Mouse (Mus musculus) A20 (cell line): Measurements from ENCODE around the gene Fam111a.
A peak's percentile ranks its signal among the peaks of the same experiment; 100 is the strongest.
"Not testable (repeated sequence)": the region's sequence is repeated elsewhere in the genome, so short reads cannot be mapped to it uniquely, and the experiment has no call there.

Source experiments
- DNase-seq: peaks from one replicate; pipeline ENCODE4 v3.0.0-alpha.2; 2011; ENCODE audit warnings: low read depth, low spot score

The Fam111a gene

DNA sequence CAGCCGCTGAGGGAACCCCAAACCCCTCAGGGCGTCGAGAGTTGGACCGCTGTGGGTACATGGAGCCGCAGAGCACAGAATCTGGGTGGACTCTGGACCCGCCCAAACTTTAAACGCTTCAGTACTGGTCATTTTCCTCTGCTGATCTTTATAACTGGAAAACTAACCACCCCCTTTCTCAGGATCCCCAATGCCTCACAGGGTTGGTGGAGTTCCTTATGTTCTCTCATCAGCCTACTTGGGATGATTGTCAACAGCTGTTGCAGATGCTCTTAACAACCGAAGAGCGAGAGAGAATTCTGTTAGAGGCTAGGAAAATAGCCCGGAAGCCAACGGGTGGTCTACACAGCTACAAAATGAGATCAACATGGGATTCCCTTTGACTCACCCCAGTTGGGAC, at the start of gene Fam111a:
TSS of gene Fam111a (plus strand) at position 301 of the 400 bp plus-strand sequence.
- not testable (repeated sequence) for DNase-seq

DNA sequence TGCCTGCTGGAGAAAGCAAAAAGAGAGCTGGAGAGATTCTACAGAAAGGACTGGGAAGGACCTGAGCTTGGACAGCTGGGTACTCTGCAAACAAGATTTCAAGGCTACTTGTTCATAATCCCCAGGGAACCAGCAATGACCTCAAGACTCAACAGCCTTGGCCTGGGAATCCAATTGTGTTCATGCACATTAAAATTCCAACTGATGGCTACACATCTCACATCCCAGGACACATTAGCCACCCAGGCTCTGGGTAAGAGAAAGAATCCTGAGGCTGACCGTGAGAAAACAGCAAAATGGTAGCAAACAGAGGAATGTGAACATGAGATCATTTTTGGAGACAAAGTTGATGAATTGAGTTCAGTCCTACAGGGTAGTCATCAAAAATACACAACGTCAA, 49.3 kb upstream of the Fam111a start:
- DNase-seq: no peak

DNA sequence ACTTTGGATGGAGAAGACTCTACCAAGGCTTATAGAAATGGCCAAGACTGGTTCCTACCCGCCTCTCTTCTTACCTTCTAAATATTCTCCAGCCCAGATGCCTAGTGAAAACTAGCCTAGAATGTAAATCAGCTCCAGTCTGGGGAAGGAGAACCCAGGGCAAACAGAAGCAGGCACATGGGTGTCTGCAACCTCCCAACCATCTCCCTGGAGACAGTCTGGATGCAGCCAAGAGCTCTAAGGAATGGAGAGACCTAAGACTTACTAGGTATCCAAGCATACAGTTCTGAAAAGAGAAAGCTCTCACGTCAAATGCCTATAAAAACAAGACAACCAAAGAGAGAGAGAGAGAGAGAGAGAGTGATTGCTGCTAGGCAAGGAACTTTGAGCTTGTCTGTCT, 47.6 kb upstream of the Fam111a start:
- DNase-seq: no peak

DNA sequence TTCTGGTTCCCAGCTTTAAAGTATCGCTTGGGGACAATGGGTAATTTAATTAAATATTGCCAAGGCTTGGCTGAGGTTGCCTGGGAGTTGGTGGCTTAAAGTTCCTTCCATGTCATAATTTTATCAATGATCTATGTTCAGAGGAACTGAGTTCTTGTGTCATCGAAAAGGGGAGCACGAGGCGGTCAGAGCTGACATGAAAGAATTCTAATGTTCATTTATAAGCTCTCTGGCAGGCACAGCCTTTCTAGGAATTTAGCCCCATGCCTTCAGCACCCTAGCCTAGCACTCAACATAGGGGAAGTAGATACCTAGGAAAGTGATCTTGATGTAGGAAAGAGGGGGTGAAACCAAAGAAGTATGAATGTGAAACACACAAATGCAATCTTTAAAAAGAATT, 47.2 kb upstream of the Fam111a start:
- no peak for DNase-seq

DNA sequence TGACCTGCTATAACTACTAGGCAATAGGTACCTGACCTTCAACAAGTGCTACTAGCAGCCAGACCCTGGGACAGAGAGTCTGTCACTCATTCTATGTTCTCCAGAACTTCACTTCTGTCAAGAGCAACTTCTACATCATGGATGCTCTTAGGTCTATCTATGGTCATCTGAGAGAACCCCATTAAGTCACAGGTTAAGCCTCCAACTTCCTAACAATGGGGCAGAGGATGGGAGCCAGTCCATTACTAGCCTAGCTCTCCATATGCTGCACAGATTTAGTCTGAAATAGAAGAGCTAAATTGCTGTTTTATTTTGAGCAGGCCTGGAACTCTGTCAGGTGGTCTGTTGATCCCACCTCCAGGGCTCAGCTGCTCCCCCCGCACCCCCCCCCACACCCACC, 46.6 kb upstream of the Fam111a start:
- DNase-seq: no peak

DNA sequence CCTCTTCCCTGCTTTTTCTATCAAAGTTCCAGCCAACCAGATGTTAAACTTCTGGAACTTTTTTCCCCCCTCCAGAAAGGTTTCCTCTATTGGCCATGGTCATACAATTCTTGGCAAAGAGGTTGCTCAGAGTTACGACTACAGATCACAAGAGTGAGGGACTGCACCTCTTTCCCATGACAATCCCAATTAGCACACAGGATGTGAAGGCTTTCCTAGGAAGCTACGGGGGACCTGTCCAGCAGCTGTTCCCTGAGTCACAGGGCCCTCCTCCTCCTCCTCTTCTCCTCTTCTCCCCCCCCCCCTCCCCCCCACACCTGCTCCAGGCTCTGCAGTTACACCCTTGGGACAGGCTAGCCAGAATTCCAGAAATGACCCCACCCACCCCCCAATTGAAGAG, 46.1 kb upstream of the Fam111a start:
- no peak for DNase-seq

DNA sequence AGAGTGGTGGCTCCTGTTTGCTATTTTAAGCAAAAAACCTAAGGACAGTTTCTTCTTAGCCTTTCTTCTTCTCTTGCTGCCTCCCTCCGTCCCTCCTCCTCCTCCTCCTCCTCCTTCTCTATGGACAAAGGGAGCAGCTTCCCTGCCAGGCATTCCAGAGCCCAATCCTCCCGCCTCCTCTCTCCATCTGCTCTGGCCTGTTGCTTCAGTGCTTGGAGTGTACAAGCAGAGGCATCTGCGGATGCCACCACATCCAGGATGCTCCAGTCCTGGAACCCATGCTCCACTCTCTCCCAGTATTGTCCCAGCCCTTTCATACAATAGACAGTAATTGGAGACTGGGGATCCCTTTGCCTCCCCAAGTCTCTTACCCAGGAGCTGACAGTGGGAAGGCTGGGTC, 45.4 kb upstream of the Fam111a start:
- no peak for DNase-seq

DNA sequence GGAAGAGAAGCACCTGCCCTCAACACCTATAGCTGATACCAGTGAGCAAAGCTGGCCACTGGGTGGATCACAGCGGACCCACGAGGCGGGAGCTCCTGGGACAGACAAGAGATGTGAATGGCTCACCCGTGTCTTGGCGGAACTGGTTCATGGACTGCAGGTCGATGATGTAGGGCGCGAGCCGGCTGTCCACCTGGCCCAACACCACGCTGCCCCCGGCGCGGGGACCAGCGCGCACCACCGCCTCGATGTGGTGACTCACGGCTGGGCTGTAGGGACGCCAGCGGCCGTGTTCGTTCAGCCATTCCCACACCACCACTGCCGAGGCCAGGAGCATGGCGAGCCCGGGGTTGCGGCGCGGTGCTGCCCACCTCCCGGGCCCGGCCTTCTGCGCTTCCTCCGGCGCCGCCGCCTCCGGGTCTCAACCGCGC, 44.6 kb upstream of the Fam111a start:
- DNase-seq: peak; percentile 54

DNA sequence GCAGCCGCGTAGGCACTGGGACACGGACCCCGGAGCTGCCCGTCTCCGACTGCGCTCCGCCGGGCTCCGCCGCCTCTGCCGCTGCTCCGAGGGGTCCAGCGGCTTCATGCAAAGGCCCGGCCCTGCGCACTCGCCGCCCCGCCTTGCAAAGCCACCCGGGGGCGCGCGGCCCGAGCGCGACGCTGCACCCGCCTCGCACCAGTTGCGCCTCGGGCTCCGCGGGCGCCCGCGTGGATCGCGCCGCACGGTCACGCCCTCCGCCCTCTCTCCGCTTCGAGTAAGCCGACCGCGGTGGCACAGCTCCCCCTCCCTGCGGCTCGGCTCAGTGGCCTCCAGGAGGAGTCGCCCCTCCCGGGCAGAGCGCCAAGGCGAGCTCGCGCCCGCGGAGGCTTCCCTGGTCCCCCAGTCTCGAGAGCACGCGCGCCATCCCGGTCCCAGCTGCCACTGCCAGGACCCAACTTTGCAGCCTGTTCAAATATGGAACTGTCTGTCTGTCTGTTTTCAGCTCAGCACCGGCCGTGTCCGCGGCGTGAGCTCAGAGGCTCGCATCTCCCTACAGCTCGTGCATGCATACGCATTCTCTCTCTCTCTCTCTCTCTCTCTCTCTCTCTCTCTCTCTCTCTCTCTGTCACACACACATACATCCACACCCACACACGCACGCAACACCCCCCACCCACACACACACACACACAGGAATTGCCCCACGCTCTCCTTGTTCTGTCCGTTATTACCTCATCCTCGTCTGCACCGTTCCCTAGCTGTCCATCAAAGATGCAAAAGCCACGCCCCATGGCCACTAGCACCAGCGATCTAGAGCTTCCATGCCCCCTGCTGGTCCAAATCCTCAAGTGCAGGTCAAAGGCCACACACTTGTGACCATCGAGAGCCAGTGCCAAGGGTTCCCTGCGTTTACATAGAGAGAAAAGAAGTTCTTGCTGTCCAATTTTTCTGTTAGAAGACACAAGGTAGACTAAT, 43.9 kb upstream of the Fam111a start, which contains the start of gene Dtx4:
TSS of gene Dtx4 (minus strand) at position 85 of the 978 bp plus-strand sequence.
- peak; percentile 97 for DNase-seq

DNA sequence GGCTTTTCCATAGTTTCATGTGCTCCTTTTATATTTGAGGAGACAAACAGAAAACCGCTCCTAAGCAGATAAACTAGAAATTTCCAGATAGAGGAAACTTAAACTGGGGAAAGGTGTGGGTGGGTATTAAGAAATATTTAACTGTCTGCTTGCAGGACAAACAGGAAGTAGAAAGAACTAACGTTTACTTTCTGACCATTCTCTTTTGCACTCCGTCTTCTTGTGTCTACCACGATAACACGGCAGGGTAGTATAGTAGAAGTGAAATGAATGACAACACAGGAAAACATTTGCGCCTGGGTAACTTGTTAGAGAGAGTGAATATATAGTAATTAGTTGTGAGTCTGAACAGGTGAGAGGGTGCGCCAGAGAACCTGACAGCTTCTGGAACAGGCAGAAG, 42.8 kb upstream of the Fam111a start:
- DNase-seq: peak; percentile 61

DNA sequence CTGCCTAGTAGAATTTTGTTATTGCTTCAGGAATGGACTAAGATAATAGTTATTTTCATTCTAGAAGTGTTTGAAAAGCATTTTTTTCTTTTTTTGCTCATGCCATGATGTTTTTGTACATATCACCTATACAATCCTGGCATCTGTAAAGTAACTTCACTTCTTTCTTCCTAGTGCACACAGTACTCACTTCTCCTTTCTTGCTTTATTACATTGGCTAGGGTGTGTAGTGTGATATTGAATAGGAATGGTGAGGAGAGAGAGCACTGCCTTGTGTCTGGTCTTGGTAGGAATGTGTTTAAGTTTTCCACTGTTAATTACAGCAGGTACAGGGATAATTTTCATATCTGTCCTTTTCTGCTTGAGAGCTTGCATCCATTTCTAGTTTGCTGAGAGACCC, 30.9 kb upstream of the Fam111a start:
- DNase-seq: no peak

DNA sequence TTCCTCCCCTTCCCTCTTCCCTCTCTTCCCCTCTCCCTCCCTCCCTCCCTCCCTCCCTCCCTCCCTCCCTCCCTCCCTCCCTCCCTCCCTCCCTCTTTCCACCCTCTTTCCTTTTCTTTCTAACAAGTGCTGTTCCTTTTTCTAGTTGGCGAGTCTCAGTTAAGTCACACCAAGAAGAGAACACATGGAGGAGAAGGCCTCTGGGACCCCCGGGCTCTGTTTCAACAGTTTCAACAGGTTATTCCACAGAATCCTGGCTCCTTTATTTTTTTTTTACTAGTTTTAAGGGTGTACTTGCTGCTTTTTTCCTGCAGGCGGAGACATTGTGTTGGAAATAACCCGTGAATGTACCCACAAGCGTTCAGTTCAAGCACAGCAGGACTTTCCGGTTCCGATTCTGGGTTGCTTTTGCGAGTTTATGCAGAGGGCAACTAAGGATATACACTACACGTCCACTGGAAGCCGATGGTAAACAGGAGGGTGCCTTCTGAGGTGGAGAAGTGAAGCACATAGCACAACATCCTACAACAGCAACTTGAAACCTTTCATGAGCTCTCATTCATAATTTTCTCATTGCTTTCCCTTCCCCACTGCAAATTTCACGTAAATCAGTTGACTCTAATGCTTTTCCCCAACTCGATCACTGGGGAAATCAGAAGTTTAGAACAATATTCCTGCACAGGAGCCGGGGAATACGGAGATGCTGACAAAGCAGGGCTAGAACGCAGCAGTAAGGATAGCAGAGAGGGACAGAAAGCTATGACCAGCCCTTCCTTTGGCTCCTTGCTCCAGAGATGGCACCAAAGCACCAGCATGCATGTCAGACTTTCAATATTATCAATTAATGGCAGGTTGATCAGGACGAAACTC, 27.6 kb upstream of the Fam111a start:
- DNase-seq: peak; percentile 61

DNA sequence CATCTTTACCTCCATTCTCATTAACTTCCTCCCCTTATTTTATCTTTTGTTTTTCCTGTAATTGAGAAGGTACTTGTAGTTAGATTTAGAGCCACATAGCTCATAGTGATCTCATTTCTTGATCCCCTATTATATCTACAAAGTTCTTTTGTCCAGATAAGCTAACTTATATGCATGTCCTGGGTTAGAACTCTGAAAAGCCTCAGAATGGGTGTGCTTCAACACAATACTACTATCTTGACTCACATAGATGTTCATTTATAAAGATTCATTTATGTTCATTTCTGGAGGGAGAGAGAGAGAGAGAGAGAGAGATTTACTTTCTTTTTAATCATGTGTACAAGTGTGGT, 27.0 kb upstream of the Fam111a start:
- no peak for DNase-seq

DNA sequence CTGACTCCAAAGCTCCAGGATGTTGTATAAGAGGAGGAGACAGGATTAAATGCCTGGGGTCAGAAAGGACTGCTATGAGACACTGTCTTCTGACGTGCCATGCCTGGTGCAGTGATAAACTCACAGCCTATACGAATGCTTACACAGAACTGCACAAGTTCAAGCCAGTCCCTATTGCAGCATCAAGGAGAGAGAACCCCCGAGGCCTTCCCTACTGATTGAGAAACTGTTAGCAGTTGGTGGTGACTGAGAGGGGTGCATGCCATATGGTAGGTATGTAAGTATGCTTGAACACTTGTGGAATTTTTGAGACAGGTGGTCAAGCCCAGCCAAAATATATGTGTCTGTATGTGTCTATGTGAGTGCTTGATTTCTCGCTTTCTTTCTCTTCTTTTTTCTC, 22.2 kb upstream of the Fam111a start:
- no peak for DNase-seq

DNA sequence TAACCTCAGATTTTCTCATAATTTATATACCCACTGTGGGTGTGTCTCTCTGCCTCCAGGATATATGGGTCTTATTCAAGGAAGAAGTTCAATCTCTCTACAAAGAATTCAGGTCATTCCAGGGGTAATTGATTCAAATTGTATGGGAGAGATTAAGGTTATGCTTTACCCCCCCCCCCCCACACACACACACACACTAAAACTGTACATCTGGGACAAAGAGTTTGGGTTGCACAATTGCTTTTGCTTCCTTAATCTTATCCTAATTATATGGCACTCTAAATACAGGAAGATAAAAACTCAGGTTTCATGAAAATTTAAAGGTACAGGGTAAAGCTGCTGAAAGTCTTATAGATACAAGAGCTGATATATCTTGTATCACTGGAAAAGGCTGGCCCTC, 8.4 kb upstream of the Fam111a start:
- DNase-seq: no peak

DNA sequence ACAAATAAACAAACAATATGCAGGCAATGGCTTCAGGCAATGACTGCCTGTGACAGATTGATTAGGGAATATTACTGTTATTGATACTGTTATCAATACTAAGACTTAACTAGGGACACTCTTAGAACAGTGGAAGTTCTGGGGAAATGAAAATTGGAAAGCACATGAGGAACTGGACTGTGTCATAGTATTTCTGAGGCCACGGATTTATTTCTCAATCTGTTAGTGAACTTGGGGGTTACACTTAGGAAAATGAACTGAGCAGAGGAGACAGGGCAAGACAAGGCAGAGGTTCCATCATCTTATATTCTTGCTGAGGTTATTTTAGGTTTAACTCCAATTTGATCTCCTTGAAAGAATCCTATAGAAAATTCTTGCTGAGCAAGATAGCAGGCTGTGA, 5.6 kb upstream of the Fam111a start:
- DNase-seq: no peak

DNA sequence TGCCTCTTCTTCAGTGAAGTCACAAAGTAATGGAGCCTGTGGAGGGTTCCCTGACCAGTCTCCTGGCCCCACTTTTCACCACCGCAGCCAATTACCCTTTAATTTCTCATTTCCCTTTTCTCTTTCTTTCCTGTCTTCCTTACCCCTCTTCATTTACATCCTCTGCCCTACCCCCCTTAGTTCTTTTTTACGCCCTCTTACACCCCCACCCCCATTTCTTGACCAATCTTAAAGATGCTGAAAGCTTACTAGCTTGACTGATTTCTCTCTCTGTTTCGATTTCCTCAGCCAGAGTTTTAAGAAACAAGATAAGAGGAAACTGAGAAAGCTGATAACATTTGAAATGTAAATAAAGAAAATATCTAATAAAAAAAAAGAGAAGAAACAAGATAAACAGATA, 4.8 kb upstream of the Fam111a start:
- DNase-seq: no peak

DNA sequence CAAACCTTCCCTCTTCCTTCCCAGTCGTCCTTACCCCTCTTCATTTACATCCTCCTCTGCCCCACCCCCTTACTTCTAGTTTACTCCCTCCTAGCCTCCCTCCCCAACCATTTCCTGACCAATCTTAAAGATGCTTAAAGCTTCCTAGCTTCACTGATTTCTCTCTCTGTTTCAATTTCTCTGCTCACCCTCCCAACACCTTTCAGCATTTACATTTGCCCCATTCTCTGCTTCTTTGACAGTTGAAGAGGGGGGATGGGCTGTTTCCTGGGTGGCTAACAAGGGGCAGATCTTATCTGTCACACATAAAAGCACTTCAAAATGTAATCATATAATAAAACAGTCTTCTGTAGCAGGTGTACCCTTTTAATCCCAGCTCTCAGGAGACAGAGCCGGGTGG, 3.9 kb upstream of the Fam111a start:
- no peak for DNase-seq

DNA sequence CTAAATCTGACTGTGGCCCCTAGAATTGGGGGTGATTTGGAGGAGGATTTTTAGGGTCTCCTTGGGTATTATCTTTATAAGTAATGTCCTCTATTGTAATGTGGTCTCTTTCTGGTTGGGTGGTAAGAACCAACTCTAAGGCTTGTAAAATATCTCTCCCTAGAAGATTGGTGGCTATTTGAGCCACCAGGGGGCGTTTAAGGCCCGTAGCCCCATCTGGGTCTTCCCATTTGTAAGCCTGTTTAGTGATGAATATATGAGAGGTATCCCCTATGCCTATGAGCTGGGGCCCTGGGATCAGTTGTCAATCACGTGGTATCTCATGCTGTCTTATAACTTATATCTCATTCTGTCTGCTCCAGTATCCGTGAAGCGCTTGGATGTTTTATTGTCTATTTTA, 3.6 kb downstream of the Fam111a start:
- peak; percentile 70 for DNase-seq

DNA sequence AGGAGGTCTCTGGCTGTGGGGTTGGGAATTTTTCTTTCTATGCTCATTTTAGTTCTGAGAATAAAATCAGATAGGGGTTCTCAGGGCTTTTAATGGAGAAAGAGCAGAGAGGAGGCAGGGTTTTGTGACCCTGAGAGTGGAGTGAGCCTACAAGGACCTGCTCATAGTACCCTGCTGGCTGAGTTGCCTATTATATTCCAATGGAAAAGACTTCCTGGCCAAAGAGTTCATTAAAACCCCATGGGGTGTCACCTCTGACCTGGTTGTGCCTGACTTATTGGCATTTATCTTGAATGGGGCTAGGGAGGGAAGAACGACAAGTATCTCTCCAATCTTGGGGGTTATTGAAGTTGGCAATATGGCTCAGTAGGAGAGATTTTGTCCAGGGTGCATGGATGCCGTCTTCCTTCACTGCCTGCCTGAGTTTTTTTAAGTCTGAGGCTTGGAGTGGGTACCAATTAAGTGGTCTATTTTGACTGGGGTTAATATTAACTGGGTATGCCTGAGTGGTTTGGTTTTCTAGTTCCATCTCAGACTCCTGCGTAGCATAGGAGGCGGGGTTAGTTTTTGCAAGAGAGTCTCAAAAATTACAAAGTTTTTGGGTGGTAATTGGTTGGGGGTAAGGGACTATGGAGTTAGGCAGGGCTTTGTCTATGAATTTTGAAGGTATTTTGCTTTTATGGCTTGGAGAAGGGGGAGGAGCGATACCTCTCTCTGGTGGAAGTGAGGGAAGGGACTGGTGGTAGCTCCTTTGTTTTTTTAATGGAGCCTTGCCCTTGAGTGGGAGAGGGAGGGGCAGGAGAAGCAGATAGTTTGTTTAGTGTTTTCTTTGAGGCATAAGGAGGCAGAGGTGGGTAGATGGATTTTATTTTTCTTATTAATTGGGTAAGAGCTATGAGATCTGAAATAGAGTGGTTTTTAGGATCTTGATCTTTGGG, 4.7 kb downstream of the Fam111a start:
- DNase-seq: no peak

DNA sequence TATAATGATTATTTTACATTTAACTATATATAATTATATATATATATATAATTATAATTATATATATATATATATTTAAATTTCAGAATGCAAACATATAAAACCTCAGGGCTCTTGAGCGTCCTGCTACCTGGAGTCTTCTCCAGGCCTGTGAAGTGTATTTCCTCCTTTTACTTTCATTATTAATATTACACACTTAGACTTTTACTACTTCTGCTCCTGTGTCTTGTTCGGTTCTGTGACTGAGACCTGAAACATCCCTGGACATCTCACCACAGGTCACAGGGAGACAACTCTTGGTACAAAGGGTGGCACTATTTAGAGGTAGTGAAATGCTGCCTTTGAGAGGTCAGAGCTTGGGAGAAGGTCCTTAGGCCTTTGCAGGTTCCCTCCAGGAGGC, 10.8 kb downstream of the Fam111a start:
- peak; percentile 69 for DNase-seq
